Mouse (Mus musculus) olfactory bulb, adult 2 months (tissue): ENCODE measurements around the gene Efcab6.

Experiments
- CTCF ChIP-seq: fragments of 200-500 bp; IDR thresholded peaks from 2 replicates; pipeline ENCODE4 v1.5.1; 2012; ENCODE audit warnings: low read depth, mild to moderate bottlenecking, low read length, moderate library complexity; ENCODE audit not compliant: insufficient read depth
- POLR2A ChIP-seq: fragments of 200-500 bp; IDR thresholded peaks from 2 replicates; pipeline ENCODE4 v1.6.1; 2012; ENCODE audit warnings: mild to moderate bottlenecking, low read depth, low read length, moderate library complexity; ENCODE audit not compliant: insufficient read depth

DNA sequence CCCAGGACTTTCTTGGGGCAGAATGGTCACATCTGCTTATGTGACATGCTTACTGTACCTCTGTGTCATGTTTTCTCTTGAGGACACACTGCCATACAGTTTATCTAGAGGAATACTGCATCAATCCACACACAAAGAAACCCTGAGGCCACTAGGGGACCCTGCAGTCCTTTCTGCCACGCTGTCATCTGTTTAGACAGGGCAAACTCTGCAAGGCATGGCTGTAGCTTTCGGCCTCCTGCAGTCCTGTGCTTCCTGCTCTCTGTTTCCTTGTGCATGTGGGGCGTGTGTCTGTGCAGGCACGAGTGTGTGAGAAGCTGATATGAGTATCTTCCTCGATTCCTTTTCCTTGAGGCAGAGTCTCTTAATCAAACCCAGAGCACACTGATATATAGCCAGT, 125.5 kb downstream of the Efcab6 start:
- TF ChIP-seq CTCF (no peak), POLR2A (no peak)
